30 mouse cellular contexts compared by ENCODE assay signal in genomic region chr14:75690428-75690827, GRCm38 (mm10). TPM values are rescaled to one million over a fixed set of nuclear protein-coding genes. Genes with fewer than 3 reads are reported as not detected.
"Had no signal": no experiment of that assay in that cellular context is flagged by ENCODE, and none has a peak within 500 bp of the region (broad histone marks: within the 10 kb centered on the region; RNA-seq: fewer than 3 reads in every experiment).

No protein-coding gene starts in this region.

- H3K9ac ChIP-seq: kidney, embryonic 15.5 days; liver, embryonic 13.5 days; neural tube, embryonic 12.5 days; neural tube, embryonic 15.5 days had no signal

- H3K27me3 ChIP-seq: kidney, embryonic 15.5 days; liver, embryonic 13.5 days; neural tube, embryonic 12.5 days; neural tube, embryonic 15.5 days had no signal

- H3K4me3 ChIP-seq: kidney, embryonic 15.5 days; liver, embryonic 13.5 days; neural tube, embryonic 12.5 days; neural tube, embryonic 15.5 days had no signal

- H3K9me3 ChIP-seq: kidney, embryonic 15.5 days; liver, embryonic 13.5 days; neural tube, embryonic 12.5 days; neural tube, embryonic 15.5 days had no signal

- H3K36me3 ChIP-seq: kidney, embryonic 15.5 days; liver, embryonic 13.5 days; neural tube, embryonic 12.5 days; neural tube, embryonic 15.5 days had no signal

- DNase-seq: kidney, adult 8-10 months; kidney, postnatal 10 days; kidney, postnatal 36 days; liver, embryonic 13.5 days; lung, adult 2 months; lung, postnatal 14 days; lung, postnatal 4 days; right cerebral cortex, adult 18-20 months; right cerebral cortex, postnatal 14 days; right cerebral cortex, postnatal 4 days; thymus, postnatal 25 days had no signal

- H3K27ac ChIP-seq: kidney, embryonic 15.5 days; liver, embryonic 13.5 days; neural tube, embryonic 12.5 days; neural tube, embryonic 15.5 days; stomach, postnatal 0 days had no signal

- H3K4me2 ChIP-seq: kidney, embryonic 15.5 days; liver, embryonic 13.5 days; midbrain, embryonic 11.5 days; neural tube, embryonic 12.5 days; neural tube, embryonic 15.5 days had no signal

- H3K4me1 ChIP-seq: kidney, embryonic 15.5 days; liver, embryonic 13.5 days; neural tube, embryonic 12.5 days; neural tube, embryonic 15.5 days had no signal

RNA-seq across cellular contexts. Expression of gene Erich6b, which starts 48.4 kb away (rescaled TPM):
- total RNA-seq: layer of hippocampus, postnatal 14 days; left cerebral cortex, adult 18-20 months; left cerebral cortex, postnatal 10 days; left cerebral cortex, postnatal 36 days; liver, adult 2 months; megakaryocyte progenitor cell, adult 5-6 weeks; megakaryocyte-erythroid progenitor cell, adult 5-6 weeks had no signal
- polyA plus RNA-seq: limb, embryonic 11.5 days; limb, embryonic 14.5 days; liver, adult 2 months; liver, embryonic 13.5 days; liver, embryonic 16.5 days; lung, adult 2 months; lung, embryonic 16.5 days; midbrain, embryonic 11.5 days; midbrain, embryonic 14.5 days; neural tube, embryonic 12.5 days; neural tube, embryonic 15.5 days; stomach, embryonic 14.5 days; stomach, postnatal 0 days; thymus, postnatal 0 days had no signal
